Mouse (Mus musculus) left cerebral cortex, postnatal 14 days (tissue): ENCODE measurements around the gene Dpm2. TPM values are rescaled to one million over a fixed set of nuclear protein-coding genes. Genes with fewer than 3 reads are reported as not detected.
A peak's percentile ranks its signal among the peaks of the same experiment; 100 is the strongest.

Experiments used
- DNase-seq, 2 experiments: peaks; one replicate each; pipeline ENCODE4 v3.0.0; 2021 to 2022; ENCODE audit warnings: low spot score in 2 of 2, mixed read lengths in 1 of 2
- intact Hi-C: fragments of 180-260 bp; cut with DNase I; formaldehyde crosslinking; loops from one replicate; pipeline ENCODE4 v1.15.1; 2025
- total RNA-seq, 2 experiments: library from RNA; stranded (reverse); gene quantifications; 2 replicates each; pipeline ENCODE4 v1.2.3; 2021

The Dpm2 gene
- total RNA-seq, 2 experiments from 2014 or later = 78.7 to 86.3 TPM

GRCm38 (mm10) chr2:32576532-32576931 lies 5.9 kb downstream of the Dpm2 start:
- DNase-seq = no peak
- intact Hi-C loops = no loop called here

DNA sequence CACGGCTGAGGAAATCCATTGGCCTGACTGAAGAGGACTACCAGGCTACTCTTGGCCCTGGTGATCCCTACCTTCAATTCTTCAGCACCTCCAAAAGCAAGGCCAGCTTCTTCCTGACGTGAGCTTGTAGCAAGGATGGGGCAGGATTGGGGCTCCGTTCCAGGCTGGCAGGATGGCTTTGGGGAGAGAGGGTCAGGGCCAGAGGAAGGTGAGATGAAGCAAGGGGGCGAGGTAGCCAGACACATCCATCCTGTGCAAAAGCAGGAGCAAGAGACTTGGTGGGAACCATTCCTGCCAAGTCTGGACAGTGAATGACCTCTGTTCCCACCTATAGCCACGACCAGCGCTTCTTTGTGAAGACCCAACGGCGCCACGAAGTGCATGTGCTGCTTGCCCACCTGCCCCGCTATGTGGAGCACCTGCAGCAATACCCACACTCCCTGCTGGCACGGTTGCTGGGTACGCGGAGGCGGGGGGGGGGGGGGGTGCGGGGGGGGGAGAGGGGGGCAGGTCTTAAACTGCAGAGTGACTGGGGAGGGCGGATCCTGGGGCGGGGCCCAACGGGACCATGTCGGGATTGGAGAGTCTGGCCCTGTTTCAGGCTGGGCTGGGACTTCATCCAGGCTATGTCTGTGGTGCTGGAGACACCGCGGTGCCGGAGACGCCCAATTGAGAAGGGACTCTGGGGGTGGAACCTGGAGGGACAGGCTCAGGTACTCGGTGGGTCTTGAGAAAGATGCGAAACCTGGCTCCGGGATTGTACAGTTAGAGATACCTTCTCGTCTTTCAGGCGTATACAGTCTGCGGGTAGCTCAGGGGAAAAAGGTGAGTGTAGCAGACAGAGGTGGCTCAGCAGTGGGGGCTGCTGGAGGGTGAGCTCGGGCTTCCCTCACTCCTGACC lies 7.7 kb downstream of the Dpm2 start:
- intact Hi-C loops = no loop called here

DNA sequence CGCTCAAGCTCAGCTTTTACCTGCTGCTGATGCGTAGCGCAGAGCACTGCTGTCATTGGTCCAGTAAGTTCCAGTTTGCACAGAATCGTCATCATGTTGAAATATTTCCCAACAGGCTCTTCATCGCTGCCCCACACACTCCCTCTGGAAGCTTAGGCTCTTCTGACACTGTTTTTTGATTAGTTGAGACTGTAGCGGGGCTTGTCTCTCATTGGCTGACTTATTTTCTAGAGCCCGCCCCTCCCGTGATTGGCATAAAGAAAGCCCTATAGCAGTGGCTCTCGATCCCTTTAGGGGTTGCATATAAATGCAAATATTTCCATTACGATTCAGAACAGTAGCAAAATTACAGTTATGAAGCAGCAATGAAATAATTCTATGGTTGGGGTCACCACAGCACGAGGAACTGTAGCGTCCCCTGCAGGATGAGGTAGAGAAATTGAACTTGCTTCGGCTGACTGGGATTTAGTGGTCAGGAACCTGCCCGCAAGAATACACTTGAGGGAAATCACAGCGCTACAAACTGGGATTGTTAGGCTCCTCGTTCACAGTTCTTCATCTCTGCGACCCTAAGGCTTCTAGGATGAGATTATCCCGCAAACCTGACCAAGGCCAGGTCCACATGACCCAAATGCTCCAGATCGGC lies 10.9 kb downstream of the Dpm2 start:
- intact Hi-C loops = loop anchor here (5.0 kb wide), 1 partner anchor 41 kb away; the partner anchor contains the start of gene Ak1
- peak; percentile 83 to 87 for DNase-seq

More for the DNA sequence above, 7.7 kb downstream of the Dpm2 start:
- peak in 1 of 2 experiments; percentile 79 for DNase-seq

- intact Hi-C loops = loop anchor here (5.0 kb wide), 1 partner anchor 39 kb away; the partner anchor contains the start of gene Ak1
These were observed 12.5 kb downstream of the Dpm2 start for GRCm38 (mm10) chr2:32582830-32583799.

DNA sequence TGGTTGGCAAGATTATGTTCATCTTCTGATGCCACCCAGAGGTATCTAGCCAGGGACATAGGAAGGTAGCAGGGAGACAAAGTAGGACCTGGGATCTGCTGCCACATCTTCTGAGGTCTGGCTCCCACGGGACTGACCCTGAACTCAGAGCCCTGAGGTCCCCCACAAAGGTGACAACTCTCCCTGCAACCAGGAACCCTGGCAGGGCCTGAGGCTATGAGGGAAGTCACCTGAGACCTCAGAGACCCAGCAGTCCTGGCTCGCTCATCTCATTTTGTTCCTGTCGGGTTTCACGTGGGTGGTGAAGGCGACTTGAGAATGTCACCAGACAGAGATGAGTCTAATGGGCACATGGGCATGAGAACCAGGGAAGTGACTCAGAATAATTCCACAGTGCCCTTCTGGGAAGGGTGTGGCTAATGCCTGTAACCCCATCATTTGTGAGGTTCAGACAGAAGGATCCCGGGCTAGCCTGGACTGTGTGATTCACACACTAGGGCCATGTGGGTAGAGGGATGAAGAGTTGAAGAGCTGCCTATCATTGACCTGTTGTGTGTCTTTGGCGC lies 14.6 kb downstream of the Dpm2 start:
- DNase-seq = no peak
- intact Hi-C loops = no loop called here

More at GRCm38 (mm10) chr2:32582830-32583799, 12.5 kb downstream of the Dpm2 start:
- peak; percentile 91 to 94 for DNase-seq

GRCm38 (mm10) chr2:32586871-32587351 lies 16.3 kb downstream of the Dpm2 start, which contains the start of gene St6galnac4:
Gene St6galnac4, plus strand, starts transcription at chr2:32587095.
- intact Hi-C loops = loop anchor here (2.0 kb wide), 1 partner anchor 16 kb away; no protein-coding TSS in a partner anchor
- DNase-seq = peak; percentile 91

GRCm38 (mm10) chr2:32587731-32588321 lies 17.2 kb downstream of the Dpm2 start:
- intact Hi-C loops = loop anchor here (2.0 kb wide), 1 partner anchor 15 kb away; no protein-coding TSS in a partner anchor
- peak in 1 of 2 experiments; percentile 28 for DNase-seq

- intact Hi-C loops = no loop called here
- DNase-seq = peak in 1 of 2 experiments; percentile 26
These were observed 18.6 kb downstream of the Dpm2 start for GRCm38 (mm10) chr2:32589213-32589795.

- no peak for DNase-seq
- intact Hi-C loops = no loop called here
These were observed 19.6 kb downstream of the Dpm2 start for GRCm38 (mm10) chr2:32590224-32590623.

GRCm38 (mm10) chr2:32591249-32591648 lies 20.6 kb downstream of the Dpm2 start:
- no peak for DNase-seq
- intact Hi-C loops = no loop called here

- no peak for DNase-seq
- intact Hi-C loops = no loop called here
These were observed 26.1 kb downstream of the Dpm2 start for GRCm38 (mm10) chr2:32596725-32597124.

DNA sequence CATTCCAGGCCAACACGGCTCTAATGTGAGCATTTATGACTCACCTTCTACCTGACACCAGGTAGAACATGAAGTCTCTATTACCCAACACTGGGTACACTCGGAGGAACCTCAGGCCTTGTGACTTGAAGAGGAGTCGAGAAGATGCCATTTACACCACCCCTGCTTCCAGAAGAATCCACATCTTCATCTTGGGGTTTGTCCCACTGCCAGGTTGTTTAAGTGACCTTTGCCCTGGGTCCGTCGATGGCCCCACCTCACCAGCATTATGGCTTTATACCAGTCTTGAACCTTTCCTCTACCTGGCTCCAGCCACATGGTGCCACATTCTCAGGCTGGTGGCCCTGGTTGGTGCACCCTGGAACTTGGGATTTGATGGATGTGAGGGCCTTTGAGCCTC lies 26.6 kb downstream of the Dpm2 start:
- intact Hi-C loops = no loop called here
- DNase-seq = no peak

DNA sequence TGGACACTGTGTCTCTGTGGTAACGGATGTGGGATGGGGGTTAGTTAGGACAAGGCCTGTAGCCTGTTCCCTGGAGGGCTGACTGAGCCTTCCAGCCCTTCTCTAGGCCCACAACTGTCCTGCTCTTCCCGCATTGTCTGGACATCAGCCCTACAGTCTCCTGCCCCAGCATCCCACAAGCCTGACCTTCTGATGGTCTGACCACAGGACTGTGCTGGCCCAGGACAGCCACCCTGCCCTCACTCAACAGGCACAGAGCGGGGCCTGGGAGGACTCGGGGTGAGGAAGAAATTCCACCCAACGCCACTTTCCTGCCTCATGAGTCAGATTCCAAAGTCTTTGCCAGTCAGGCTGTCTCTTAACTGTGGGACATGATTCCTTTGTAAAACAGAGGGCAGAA lies 27.0 kb downstream of the Dpm2 start:
- DNase-seq = no peak
- intact Hi-C loops = no loop called here

- DNase-seq = no peak
These were observed 27.8 kb downstream of the Dpm2 start for GRCm38 (mm10) chr2:32598506-32598905.

DNA sequence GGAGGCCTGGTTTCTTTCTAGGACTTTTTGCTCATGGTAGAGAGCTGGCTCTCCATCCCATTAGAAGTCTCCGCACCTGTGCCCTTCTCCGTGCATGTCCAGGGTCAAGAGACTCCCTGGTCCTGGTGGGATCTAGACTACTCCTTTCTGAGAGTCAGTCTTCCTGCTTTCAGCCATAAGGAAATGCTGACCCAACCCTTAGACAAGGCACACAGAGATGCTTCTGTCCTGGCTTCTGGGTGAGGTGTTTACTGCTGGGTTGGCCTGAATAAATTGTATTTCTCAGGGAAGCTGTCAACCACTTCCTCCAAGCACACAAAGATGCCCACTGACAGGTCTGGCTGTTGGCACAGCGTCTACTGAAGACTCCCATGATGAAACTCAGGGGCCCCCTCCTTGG lies 28.8 kb downstream of the Dpm2 start, which contains the start of gene St6galnac6:
Gene St6galnac6, plus strand, starts transcription at position 301 of the 400 bp plus-strand sequence.
- DNase-seq = no peak
- intact Hi-C loops = no loop called here

More at GRCm38 (mm10) chr2:32598506-32598905, 27.8 kb downstream of the Dpm2 start:
- intact Hi-C loops = no loop called here

DNA sequence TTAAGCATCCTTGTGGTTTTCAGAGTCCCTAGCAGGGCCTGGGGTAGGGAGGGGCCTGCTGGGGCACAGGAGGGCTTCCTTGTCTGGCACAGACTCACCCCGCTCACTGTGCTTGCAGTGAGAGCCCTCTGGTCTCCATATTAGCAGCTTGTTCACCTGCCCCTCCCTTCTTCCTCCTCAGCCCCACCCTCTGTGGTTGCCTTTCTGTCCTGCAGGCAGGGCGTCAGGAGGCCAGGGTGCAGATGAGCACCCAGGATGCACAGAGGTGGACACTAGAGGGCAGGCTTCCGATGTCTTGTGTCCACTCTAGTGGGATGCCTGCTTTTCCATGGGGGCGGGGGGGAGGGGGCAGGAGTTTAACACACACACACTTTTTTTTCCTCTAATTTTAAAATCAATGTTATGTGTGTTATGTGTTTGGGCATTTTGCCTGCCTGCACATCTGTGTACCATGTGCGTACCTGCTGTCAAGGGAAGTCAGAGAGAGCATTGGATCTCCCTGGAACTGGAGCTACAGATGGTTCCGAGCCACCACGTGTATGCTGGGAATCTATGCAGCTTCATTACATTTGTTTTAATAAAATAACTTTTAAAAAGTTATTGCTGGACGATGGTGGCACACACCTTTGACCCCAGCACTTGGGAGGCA lies 30.9 kb downstream of the Dpm2 start:
- intact Hi-C loops = loop anchor here (2.0 kb wide), 1 partner anchor 15 kb away; the partner anchor contains the start of gene St6galnac4
- DNase-seq = no peak

- peak; percentile 93 to 94 for DNase-seq
- intact Hi-C loops = loop anchor here (2.0 kb wide), 1 partner anchor 16 kb away; the partner anchor contains the start of gene St6galnac4
These were observed 32.0 kb downstream of the Dpm2 start for GRCm38 (mm10) chr2:32602600-32603054.
